Mouse (Mus musculus) kidney, adult 8-10 months (tissue): Measurements from ENCODE around the gene Cmbl.

Source experiments
- DNase-seq, 2 experiments: peaks; one replicate each; pipeline ENCODE4 v3.0.0; 2022

Cmbl gene

DNA sequence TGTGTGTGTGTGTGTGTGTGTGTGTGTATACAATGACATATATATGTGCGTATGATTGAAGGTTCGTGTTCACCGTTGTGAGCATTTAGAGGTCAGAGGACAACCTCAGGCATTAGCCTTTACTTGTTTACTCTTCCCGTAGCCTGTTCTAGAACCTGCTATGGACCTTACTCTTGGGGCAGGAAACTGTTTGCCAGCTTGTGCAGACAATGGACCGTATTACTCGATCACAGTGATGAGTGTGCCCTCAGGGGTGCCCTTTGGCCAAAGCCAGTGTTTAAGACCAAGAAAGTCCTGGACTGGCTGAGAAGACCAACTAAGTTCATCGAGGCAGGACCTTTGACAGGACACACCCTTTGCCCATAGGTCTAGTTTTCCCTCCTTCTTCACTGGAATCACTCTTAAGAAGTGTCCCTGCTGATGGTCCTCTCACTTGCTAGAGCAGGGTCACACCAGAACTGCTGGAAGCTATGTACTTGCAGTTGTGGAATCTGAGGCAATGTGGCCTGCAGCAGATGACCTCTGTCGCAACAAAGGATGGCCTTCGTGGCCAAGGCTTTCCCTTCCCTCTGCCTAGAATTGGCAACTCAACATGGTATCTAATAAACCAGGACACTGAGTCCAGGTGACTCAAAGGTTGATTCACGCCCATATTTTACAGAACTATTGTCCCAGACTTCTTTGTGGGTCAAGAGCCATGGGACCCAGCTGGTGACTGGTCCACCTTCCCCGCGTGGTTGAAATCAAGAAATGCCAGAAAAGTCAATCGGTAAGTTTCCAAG is 18.3 kb downstream of the Cmbl start:
- no peak for DNase-seq

DNA sequence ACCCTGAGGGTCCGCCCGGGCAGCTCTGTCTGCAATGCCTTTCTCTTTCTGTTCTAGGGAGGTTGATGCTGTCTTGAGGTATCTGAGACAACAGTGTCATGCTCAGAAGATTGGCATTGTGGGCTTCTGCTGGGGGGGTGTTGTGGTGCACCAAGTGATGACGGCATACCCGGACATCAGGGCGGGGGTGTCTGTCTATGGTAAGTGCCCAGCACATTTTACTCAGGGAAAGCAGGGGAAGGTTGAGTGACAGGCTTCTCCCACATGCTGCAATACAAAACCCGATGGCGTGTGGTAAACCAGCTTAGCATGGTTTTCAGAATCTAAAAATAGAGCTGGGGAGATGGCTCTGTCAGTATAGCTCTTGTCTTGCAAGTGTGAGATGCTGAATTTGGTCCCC is 20.0 kb downstream of the Cmbl start:
- no peak for DNase-seq

DNA sequence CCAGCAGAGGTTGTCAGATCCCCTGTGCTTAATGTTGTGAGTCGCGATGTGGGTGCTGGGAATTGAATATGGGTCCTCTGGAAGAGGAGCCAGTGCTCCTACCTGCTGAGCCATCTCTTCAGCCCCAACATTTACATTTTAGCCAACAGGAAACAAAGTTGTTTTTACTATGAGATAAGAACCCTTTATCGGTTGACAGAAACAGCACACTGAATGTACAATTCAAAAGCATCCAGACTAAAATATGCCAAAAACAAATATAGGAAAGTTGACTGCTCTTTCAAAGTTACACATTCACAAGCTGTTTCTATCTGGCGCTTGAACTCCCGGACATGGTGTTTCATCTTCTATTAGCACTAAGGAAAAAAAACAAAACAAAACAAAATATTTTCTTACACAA is 20.9 kb downstream of the Cmbl start:
- no peak for DNase-seq

DNA sequence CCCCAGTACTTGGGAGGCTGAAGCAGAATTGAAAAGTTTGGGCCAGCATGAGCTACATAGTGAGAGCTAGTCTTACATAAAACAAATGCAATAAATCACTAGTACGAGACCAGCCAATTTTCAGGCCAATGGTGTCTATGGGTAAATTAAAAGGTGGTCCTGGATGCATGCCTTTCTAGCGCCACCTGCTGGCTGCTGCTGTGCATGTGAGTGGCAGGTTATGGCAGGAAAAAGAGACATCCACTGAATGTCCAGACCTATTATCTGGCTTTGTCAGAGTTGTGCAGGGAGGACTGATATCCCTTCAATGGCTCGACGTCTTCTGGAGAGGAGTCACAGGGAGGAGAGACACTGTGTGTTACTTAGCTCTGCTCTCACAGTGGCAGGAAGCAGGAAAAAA is 21.3 kb downstream of the Cmbl start:
- DNase-seq, result peak; percentile 80 to 90

DNA sequence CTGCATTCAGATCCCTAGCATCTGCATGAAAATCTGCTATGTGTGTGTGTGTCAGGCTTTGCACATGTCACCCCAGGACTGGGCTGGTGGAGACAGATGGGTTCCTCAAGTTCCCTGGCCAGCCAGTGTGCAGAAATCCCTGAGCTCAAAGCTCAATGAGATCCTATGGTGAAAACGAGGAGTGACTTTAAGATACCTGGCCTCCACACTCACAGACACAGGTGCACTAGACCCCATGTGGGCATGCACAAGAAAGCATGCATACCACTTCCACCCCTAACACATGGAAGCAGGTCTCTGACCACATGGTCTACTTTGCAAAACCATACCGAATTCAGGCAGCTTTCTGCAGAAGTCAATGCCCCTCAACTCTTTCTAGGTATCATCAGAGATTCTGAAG is 22.6 kb downstream of the Cmbl start:
- no peak for DNase-seq

DNA sequence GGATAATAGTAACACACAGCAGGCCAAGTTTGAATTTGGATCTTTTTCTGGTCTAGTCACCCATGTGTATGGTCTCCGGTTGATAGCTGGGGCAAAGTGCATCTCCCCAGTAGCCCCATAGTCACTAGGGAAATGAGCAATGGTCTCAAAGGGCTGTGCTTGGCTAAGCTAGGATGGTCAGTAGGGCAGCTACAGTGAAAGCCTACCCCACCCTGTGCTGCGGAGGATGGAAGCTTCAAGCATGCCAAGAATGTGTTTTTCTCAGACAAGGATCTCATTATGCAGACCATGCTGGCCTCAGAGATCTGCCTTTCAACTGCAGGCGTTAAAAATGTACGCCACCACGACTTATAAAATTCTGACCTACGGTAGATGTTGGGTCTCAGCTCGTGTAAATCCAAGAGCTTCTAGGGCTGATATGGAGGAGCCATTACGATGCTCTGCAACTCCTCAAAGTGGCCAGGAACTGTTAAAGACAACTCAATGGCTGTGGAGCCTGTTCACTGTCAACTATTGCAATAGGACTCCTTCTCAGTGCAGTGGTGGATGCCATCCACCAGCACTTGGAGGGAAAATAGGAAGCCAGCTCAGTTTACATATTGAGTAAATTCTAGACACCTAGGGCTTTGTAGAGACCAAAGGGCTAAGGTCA is 23.9 kb downstream of the Cmbl start:
- peak in 1 of 2 experiments; percentile 33 for DNase-seq

DNA sequence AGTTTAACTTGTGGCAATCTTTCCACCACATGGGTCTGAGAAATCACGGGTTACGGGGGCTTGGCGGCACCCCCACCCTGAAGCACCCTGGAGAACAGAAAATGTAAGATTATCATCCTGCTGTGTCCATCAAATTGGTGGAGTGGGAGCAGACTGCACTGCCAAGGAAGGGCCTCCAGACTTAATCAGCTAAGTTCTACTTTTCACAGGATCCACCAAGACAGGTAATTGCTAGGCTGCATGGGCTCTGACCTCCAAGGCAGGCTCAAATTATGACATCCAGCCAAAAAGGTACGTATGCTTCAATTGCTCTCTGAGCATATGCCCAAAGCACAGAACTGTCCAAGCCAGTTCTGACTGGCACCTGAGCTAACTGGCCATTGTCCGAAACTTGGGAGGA is 25.0 kb downstream of the Cmbl start:
- no peak for DNase-seq

DNA sequence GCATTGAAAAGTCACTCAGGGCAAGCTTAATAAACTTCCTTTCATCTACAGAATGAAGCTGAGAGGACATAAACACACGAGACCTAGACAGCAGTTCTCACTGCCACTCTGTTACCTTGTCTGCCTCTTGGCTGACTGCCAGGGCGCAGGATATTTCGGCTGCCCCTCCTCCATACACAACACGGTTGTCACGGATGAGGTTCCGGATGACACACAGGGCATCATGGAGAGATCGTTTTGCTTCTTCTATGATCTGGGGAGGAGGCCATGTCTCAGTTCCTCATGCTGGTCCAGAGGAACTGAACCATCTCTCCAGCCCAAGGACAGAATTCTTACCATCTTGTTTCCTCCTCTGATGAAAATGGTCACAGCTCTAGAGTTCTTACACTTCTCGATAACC is 27.3 kb downstream of the Cmbl start:
- no peak for DNase-seq

DNA sequence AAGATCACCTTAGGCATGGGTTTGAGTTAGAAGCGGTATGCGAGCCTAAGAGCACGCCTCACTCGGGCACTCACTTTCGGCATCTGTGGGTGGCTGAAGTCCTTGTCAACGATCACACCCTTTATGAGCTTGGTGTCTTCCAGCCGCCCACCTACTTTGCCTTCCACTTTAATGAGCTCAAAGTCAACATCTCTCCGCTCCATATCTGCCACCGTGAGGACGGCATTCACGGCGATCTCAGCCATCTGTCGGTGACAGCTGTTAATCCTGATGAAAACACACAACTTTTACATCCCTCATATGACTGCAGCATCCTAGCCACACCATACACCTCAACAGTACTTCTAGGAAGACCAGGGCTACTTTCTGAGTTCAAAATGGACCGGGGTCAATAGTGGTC is 29.1 kb downstream of the Cmbl start:
- DNase-seq, result no peak

DNA sequence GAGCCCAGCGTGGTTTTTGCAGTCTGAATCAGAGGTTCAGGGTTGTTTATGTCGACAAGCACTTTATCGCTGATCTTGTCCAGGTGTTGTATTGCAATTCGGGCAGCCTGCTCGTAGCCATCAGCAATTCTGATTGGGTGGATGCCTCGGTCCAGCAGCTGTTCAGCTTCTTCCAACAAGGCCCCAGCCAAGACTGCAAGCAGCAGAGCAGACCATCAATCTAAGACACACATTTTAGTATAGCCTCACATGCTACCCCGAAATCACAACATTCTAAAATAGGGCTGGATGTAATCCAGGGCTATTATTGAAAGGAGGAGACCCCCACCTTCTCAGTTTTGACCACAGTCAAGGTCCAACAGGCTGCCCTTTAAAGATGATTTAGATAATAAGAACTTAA is 30.5 kb downstream of the Cmbl start:
- DNase-seq, result no peak

DNA sequence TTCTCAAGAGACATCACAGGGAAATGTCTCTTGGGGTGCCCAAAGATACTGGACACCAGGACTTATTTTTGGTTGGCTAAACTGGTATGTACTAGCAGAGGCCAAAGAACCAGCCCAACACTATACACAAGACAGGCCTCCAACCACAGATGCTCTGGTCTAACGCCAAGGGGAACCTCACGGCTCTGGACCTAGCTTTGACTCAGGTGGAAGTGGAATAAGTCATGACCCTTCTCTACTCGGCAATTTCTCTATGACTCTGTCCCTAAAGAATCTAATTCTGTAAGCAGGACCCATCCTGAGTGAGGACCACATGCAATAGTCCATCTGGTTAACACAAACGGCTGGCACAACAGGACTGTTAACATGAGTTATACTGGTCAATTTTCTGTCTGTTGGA is 34.6 kb downstream of the Cmbl start:
- no peak for DNase-seq

DNA sequence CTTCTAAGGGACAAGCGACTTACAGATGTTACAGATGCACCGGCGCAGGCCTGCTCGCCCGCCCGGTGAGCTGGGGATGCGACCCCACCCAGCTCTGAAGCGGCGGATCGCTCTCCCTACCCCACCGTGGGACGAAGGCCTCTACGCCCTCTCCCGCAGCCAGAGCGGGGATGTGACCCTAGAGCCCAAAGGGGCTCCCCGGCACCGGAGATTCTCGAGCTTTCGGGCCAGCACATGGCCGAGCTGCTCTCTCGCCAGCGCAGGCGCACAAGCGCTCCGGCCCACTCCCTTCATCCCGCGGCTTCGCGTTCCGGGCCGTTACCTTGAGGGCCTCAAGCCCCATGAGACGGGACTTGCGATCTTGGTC is 36.1 kb downstream of the Cmbl start:
- no peak for DNase-seq

DNA sequence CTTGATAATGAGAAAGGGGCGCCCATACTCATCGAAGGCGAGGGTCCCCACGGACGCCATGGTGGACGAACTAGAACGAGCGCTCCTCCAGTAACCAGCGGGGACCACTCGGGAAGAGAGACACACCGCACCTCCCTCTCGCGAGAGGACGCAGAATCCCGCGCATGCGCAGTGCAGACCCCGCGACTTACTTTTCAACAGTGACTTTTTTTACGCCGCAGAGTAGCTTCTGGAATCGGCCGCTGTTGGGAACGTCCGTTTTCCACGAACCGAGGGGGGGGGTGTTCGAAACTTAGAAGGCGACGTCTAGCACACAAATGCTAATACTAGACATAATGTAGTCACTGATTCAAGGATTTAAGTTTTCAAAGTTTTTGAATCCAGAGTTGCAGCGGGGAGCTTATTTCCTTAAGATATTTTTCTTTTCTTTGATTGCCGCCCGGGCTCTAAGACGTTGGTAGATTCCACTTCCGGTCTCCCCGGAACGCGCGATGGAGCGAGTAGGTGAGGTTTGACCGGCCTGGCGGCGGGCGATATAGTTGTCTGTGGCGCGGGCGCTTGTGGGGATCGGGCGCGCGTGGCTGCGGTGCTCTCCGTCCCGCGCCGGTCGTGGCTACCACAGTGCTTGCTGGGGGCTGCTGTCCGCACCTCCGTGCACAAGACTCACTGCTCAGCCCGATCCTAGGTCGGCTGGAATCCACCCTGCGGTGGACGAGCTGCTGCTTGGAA is 36.6 kb downstream of the Cmbl start, which contains the start of the genes Cct5 and Fam173b:
Gene Cct5, minus strand, starts transcription at position 159 of the 729 bp plus-strand sequence.
Gene Fam173b, plus strand, starts transcription at position 207 of the 729 bp plus-strand sequence.
- peak; percentile 98 for DNase-seq

DNA sequence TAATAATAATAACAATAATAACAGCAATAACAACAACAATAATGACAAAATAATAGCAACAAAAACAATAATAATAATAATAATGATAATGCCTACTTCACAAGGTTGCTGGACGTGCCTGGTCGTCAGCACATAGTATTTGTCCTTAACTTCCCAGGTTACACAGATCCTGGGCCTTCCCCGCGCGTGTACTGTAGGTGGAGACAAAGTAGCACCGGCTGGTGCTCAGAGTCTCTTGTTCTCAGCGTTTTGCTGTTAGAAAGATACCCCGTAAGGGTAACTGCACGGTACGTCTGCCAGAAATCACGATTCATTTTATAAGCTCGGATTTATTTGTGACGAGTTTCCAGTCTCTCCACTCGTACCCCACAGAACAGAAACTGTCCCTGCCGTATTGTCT is 37.2 kb downstream of the Cmbl start:
- DNase-seq, result peak; percentile 44 to 63

DNA sequence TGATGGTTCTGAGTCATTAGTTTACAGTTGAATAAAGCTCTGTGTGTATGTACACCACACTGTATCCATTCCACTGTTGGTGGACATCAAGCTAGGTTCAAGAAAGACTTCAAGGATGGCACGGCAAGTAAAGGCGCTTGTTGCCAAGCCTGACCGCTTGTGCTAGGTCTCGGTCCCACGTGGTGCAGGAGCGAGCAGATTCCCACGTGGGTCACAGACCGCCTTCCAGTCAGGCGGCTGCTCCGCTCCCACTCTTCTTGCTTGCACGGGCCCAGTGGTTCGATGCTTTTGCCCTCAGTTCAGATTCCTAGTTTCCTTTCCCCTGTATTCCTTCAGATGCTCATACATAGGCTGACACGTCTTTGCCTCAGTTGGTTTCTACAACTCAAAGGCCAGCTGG is 37.9 kb downstream of the Cmbl start:
- no peak for DNase-seq

DNA sequence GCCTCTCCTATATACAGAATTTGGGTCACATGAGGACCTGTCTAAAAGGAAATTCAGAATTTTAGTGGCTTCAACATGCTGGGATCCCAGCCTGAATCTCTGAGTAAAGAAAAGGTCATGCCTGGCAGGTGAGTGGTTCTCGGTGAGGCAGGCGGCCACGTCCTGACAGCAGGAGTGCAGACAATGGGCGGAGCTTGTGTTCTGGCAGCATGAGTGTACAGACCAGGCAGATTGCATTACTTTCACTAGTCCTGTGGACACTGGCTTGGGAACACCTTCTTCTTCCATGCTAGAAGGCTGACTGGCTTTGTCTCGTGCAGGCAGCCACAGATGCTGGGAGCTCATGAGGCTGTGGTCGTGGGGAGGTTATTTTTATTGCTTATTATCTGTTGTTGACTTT is 41.6 kb downstream of the Cmbl start:
- DNase-seq, result peak; percentile 46 to 58

DNA sequence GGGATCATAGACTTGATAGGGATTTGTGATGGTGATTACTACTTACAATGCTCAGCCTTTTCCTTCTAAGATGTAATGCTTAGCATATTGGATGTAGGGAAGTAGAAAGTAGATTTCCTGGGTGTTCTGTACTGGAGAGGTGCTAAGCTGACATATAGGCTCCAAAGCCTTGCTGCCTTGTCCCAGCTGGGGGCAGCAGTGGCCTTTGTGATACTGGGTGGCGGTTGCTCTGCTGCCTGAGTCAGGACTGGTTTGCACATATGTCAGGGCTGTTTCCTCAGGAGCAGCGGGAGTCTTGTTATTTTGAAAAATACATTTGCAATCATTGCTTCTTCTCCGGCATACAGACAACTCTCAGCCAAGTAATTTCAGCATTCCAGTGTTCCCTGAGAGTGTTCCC is 45.8 kb downstream of the Cmbl start:
- no peak for DNase-seq

DNA sequence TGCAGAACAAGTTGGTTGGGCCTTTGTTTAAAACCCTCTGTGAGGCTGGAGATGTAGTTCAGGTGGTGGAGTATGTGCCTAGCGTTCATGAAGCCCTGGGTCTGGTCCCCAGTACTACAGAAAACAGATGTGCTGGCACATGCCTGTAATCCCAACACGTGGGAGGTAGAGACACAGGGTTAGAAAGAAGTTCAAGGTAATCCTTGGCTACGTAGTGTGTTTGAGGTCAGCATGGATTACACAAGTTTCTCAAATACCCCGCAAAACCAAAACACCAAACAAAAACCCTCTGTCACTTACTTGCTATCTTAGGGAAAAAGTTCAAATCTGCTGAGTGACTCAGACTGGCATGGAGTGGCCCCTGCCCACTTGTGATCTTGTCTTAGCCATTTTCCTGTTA is 46.8 kb downstream of the Cmbl start:
- DNase-seq, result no peak

DNA sequence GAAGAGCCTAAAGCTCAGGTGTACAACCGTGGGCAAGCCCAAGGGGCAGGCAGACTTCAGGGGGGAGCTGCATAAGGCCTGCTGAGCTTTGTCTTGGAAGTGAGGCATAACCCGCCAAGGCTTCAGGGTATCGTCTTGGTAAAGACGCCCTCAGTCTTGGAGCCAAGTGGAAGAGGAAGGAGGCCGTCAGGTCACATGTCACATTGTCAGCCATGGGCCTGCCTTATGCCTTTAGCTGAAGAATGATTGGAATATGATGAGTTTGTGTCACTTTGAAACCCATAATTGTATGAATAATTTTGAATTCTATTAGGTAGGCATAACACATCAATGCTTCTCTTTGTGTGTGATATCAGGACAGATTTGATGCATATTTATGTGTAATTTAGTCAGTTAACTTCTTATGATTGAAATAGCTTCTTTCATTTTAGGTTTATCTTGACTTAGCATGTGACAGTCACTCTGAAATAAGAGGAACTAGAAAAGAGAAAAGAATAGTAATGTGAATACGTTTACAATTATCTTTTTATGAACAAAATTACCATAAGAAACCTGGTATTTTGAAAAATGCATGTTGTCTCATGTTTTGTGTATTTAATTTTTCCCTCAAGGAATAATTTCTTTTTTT is 48.8 kb downstream of the Cmbl start:
- DNase-seq, result no peak

DNA sequence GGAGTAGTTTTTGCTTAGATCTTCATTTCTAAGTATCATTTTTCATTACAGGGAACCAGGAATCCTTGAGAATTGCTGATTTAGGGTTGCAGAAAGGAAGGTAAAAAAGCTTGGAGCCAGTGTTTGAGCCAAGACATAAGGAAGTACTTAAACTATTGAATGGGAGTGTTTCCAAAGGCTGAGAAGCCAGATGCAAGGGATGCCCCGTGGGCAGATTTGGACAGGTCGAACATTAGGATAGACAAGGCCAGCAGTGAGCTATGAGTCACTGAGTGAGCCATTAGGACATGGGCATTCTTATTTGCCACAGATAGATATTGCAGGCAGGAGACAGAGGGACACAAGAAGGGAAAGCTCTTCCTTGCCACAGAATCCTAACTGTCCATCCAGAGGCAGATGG is 49.5 kb downstream of the Cmbl start:
- DNase-seq, result no peak

DNA sequence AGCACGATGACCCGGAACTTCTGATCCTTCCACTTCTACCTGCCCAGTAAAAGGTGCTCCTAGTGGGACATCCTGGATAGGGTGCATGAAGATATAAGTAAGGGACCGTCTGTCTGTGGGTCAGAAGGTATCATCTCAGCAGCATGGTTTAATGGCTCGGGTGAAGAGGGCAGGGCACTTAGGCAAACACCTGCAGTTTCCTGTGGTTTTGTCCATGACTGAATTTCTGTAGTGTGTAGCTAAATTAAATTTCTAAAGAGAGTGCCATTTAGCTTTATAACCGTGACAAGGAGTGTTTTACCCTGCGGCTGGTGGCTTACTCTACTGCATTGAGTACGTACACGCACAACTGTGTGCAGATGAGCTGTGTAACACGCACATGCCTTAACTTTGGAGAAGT is 52.1 kb downstream of the Cmbl start:
- DNase-seq, result no peak

DNA sequence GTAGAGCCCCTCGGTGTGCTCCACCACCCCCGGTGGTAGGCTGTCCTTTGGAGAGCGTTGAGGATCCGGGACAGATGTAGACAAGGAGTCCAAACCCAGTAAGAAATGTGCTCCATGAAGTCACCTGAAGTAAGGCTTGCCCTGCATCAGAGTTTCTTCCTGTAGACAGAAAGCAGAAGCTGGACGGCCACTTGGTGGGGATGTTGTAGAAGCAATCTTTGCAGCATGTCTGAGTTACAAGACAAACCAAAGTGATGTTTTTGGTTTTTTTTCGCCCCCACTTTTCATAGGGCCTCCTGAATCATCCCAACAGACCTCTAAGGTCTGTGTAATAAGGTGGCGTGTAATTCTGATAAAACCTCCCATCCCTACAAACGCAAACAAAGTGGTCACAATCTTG is 54.3 kb downstream of the Cmbl start:
- DNase-seq, result no peak
